Mouse (Mus musculus) testis, adult 2 months (tissue): Measurements from ENCODE around the gene Negr1.

Experiments used
- CTCF ChIP-seq: fragments of 200-500 bp; IDR thresholded peaks from 2 replicates; pipeline ENCODE4 v1.5.1; 2012; ENCODE audit warnings: low read depth, mild to moderate bottlenecking, inconsistent platforms, low read length, moderate library complexity; ENCODE audit not compliant: control insufficient read depth, insufficient read depth, insufficient replicate concordance
- POLR2A ChIP-seq: fragments of 200-500 bp; IDR thresholded peaks from 2 replicates; pipeline ENCODE4 v1.6.1; 2012; ENCODE audit warnings: low read depth, mild to moderate bottlenecking, inconsistent platforms, low read length, moderate library complexity; ENCODE audit not compliant: control insufficient read depth

GRCm38 (mm10) chr3:156987113-156987512 is 425.5 kb downstream of the Negr1 start:
- TF ChIP-seq POLR2A (no peak), CTCF (no peak)
